Mouse (Mus musculus) MEL (cell line): ENCODE results near the gene Mtr.

Experiments used
- CHD2 ChIP-seq: IDR thresholded peaks from 2 replicates; pipeline ENCODE4 v1.6.1; 2011; ENCODE audit warnings: low read length, improper control_type of control experiment
- EP300 ChIP-seq, 2 experiments: IDR thresholded peaks; 2 replicates each; pipeline ENCODE4 v1.6.1; 2011; ENCODE audit warnings: improper control_type of control experiment in 2 of 2, low read length in 2 of 2, low read depth in 1 of 2, mild to moderate bottlenecking in 1 of 2
- POLR2A ChIP-seq, 2 experiments: IDR thresholded peaks; 2 replicates each; pipeline ENCODE4 v1.6.1; 2011 to 2012; ENCODE audit warnings: low read length in 2 of 2, mild to moderate bottlenecking in 2 of 2, control low read depth in 1 of 2, improper control_type of control experiment in 1 of 2, low read depth in 1 of 2, moderate library complexity in 1 of 2; ENCODE audit not compliant: control insufficient read depth in 1 of 2, insufficient read depth in 1 of 2, poor library complexity in 1 of 2
- TAL1 ChIP-seq: IDR thresholded peaks from 2 replicates; pipeline ENCODE4 v1.6.1; 2012; ENCODE audit warnings: mild to moderate bottlenecking, inconsistent platforms, low read length, moderate library complexity, mixed read lengths
- TBP ChIP-seq: IDR thresholded peaks from 2 replicates; pipeline ENCODE4 v1.8.0; 2011; ENCODE audit warnings: low read depth, low read length, improper control_type of control experiment

- TF ChIP-seq POLR2A (IDR thresholded peaks at IDR 0.05; ENCODE audit: control insufficient read depth in 1 of 2, insufficient read depth in 1 of 2, low read depth in 1 of 2, low read length in 2 of 2, poor library complexity in 1 of 2) (no peak), CHD2 (no peak), TBP (no peak), EP300 (IDR thresholded peaks at IDR 0.05; ENCODE audit: low read depth in 1 of 2, low read length in 2 of 2) (no peak), TAL1 (no peak)
Observed at GRCm38 (mm10) chr13:12165461-12166058, 92.4 kb downstream of the Mtr start.
